Mouse (Mus musculus) B cell, adult 2 months (primary cell): ENCODE results near the gene Rab11fip4.
"Not testable (repeated sequence)": the region's sequence is repeated elsewhere in the genome, so short reads cannot be mapped to it uniquely, and the experiment has no call there.

Experiments used
- DNase-seq, 2 experiments: peaks; one replicate each; pipeline ENCODE4 v3.0.0; 2022

Rab11fip4 gene

DNA sequence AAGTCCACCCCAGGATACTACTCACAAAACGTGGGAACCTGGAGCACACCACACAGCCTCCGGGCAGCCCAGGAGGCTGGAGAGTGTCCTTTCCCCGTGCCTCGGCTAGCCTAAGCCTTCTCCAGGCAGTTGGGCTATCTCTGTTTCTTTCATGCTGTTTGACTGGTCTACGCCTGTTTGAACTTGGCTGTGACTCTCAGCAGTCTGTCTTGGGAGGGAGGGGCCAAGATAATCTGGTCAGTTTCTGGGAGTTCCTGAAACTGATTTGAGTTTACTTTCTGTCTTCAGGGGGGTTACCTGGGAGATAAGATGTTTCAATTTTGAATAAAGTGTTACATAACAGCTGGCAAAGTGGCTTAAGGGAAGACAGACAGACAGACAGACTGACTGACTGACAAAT, 88.9 kb downstream of the Rab11fip4 start:
- no peak for DNase-seq

DNA sequence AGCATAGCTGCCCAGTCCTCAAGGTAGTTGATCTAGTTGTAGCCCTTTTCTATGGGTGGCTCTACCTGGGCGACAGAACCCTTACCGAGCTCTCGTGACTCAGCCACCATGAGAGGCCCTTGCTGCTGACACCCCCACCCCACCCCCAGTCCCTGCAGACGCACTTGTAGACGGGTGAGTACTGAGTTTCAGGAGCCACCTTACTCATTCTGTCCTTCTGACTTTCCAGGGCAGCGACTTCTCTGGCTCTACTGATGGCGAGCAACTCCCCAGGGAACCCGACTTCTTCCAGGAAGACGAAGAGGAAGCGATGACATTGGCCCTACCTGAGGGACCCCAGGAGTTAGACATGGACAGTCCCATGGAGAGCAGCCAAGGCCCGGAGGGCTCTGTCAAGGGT, 89.5 kb downstream of the Rab11fip4 start:
- no peak for DNase-seq

DNA sequence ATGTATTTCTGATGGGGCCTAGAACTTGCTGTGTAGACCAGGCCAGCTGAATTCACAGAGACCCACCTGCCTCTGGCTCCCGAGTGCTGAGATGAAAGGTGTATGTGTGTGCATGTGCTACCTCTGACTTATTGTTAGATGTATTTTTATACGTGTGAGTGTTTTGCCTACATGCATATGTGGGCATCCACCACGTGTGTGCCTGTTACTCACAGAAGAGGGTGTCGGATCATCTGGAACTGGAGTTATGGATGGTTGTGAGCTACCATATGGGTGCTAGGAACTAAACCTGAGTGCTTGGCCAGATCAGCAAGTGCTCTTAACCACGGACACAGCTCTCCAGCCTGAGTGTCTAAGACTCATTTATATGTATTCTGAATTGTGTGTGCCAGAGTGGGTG, 90.2 kb downstream of the Rab11fip4 start:
- DNase-seq = no peak

DNA sequence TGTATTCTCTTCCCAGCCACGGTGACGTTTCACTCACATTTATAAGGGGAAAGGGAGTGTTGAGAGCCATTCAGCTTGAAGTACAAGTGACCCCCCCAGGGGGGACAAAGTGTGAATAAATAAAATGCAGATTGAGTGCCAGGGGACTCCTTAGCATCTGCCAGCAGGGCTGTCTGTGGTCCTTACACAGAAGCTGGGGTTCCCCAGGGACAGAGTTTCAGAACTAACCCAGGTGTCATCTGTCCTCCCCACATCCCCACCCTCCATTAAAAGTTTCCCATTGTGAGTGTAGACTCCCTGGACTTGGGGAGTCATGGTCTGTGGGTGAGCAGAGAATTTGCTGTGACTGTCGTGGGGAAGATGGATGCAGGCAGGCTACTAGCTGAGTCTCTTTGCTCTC, 90.8 kb downstream of the Rab11fip4 start:
- no peak for DNase-seq

DNA sequence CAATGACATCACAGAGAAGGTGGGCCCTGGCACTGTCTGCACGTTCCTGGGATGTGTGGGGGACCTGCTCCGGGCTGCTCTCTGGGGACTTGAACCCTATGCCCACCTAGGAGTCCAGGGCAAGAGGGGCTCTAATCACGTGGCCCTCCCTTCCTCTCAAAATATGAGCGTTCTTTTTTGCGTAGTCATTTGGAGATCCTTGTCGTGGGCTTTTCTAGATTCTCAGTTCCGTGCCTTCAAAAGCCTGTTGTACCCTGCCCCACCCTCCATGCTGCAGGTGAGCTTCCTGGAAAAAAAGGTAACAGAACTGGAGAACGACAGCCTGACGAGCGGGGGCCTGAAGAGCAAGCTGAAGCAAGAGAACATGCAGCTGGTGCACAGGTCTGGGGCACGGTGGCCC, 94.1 kb downstream of the Rab11fip4 start:
- DNase-seq = no peak

DNA sequence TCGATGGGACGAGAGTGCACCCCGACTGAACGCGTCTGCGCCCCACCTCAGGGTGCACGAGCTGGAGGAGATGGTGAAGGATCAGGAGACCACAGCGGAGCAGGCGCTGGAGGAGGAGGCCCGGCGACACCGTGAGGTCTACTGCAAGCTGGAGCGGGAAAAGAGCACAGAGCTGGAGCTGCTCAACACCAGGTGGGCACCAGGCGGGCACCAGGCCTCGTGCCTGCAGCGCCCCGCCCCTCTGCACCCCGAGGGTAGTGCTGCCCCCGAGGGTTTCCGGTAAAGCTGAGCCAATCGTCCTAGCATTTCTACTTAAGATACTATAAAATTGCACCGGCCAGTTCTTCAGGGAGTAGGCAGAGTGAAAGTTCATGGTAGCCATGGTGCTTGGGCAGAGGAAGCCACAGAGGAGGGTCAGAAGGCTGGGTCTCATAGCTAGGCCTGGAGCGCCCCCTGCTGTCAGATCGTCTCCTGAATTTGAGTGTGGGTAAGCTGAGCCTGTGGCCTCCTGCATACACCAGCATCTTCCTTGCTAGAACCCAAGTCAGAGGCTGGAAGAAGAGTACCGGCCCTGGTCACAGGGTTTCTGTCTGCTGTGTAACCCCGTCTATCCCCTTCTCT, 95.6 kb downstream of the Rab11fip4 start:
- DNase-seq = peak; percentile 91 to 92

DNA sequence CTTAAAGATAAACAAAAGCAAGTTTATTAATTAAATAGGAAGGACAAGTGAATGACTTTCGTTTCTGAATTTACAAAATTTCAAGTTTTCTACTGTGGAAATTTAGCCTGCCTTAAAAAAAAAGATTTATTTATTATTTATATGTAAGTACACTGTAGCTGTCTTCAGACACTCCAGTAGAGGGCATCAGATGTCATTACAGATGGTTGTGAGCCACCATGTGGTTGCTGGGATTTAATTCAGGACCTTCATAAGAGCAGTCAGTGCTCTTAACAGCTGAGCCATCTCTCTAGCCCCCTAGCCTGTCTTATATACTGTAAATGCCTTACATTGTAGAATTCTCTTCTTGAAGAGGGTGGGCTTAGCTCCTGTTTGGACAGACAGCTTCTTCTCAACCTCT, 98.9 kb downstream of the Rab11fip4 start:
- DNase-seq = no peak

DNA sequence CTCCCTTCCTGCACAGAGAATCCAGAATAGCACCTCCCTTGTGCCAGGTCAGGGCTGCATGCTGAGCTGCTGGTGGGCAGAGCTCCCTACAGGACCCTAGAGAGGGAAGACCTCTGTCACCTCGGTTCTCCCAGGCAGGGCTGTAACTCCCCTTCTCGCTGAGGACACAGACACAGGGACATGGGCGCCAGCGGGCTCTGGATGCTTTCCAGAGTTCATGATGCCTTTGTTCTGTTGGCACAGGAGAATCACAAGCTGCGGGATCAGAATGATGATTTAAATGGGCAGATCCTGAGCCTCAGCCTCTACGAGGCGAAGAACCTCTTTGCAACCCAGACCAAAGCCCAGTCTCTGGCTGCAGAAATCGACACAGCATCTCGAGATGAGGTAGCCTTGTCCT, 100.5 kb downstream of the Rab11fip4 start:
- no peak for DNase-seq

DNA sequence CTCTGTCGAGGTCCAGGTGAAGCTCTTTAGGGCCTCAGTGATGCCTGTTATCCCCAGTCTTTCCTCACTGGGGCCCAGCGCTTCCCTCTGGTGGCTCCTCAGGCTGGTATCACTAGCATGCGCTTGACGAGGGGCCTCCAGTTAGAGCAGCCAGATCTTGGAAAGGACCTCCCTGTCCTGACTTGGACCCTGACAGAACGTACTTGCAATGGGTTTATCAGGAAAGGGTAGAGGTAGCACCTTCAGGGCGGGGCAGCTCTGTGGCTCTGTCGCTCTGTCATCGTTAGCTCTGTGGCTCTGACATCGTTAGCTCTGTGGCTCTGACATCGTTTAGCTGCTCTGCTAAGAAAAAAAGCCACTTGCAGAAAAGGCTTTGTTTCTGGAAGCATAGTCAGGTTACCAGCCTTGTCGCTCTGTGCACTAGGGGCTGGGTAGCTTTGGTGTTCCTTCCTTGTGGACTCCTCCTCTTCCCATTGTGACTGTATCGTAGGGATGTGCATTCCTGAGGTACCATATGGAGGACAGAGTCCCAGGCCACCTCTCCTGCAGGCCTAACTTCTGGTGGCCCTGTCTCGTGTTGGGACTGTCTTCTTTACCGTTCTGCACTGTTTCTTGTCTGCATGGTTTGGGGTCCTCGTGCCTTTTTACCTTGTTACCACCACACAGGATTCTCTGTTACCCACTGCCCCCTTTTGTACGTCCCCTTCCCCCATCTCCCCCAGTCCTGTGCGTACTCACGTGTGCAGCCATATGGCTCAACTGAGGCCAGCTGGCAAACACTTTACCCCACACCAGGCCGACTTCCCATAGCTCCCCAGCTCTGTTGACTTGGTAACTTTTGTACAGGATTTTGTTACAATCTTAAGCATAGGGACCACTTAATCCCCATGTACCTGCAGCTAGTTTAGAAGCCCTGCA, 105.6 kb downstream of the Rab11fip4 start:
- no peak for DNase-seq

DNA sequence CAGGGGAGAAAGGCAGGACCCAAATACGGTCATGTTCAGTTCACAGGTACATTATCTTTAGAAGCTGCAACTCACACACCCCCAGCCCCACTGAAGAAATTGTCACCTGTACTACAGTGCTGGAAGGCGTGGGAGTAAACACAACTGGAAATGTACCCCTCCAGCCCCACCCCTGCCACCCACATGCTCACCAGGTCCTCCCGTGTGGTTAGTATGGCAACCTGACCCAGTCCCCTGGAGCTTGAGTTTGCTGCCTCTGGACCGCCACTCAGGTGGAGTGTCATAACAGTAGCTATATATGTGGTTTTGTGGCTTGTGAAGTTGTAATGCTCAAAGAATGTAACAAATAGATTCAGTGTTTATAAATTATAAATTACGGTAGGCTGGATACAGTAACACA, 107.1 kb downstream of the Rab11fip4 start:
- DNase-seq = no peak

DNA sequence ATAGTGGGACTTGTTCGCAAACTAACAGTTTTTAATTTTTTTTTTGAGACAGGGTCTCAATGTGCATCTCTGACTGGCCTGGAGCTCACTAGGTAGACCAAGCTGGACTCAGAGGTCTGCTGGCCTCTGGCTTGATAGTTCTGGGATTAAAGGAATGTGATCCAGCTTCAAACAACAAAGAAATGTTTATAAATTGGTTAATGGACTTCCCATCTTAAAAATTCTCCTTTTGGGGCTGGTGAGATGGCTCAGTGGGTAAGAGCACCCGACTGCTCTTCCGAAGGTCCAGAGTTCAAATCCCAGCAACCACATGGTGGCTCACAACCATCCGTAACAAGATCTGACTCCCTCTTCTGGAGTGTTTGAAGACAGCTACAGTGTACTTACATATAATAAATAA, 107.5 kb downstream of the Rab11fip4 start:
- not testable (repeated sequence) for DNase-seq

DNA sequence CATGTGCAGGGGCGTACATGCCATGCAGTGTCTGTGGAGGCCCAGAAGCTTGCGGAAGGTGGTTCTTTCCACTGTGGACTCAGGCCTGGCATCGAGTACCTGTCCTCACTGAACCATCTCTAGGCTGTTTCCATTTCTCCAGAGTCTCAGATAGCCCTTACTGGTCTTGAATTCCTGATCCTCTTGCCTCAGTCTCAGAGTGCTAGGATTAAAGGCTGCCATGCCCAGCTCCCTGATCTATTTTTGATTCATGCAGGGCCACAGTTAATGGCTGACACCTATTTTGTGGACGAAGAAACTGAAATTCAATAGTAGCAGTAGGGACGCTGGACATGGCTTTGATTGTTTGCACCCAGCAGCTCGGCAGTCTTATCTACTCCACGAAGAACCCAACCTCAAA, 110.5 kb downstream of the Rab11fip4 start:
- DNase-seq = no peak

DNA sequence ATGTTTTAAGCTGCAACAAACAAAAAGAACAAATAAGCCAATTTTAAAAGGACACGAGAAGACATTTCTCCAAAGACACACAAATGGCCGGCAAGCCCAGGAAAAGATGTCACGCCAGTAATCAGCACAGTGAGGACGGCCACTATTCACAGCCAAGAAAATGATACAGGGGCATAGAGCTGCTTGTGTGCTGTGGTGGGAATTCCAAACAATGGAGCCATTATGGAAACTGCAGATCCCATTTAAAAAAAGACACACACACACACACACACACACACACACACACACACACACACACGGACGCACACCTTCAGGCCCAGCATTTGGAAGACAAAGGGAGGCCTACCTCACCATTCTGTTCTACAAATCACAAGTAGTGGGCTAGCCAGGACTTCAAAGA, 111.1 kb downstream of the Rab11fip4 start:
- DNase-seq = no peak

DNA sequence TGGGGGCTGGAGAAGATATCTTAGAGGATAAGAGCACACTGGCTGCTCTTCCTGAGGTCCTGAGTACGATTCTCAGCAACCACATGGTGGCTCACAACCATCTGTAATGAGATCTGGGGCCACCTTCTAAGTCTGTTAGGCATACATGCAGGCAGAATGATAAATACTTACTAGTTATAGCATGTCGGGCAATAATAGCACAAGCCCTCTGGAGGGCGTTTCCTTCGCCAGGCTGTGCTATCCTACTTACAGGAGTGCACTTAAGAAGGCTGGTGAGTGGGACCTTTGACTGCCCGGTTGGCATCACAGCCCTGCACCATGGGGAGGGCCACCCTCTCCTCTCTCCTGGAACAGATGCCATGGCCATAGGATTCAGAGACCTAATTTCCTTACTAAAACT, 112.4 kb downstream of the Rab11fip4 start:
- peak; percentile 66 to 70 for DNase-seq

DNA sequence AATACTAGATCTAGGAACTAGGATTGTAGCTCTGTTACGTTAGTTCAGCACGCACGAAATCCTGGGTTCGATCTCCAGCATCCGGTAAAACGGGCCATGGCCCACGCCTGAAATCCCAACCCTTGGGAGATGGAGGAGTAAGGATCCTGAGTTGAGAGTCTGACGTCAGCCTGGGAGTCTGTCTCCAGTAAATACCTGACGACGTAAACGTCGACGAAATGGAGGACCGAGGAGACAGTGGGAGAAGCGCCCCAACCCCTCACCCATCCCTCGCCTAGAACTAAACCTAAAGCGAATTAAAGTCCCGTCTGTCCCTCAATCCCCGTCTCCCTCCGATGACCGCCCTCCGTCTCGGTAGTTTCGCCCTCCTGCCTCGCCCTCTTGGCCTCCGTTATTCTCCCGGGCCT, 112.9 kb downstream of the Rab11fip4 start:
- no peak for DNase-seq

DNA sequence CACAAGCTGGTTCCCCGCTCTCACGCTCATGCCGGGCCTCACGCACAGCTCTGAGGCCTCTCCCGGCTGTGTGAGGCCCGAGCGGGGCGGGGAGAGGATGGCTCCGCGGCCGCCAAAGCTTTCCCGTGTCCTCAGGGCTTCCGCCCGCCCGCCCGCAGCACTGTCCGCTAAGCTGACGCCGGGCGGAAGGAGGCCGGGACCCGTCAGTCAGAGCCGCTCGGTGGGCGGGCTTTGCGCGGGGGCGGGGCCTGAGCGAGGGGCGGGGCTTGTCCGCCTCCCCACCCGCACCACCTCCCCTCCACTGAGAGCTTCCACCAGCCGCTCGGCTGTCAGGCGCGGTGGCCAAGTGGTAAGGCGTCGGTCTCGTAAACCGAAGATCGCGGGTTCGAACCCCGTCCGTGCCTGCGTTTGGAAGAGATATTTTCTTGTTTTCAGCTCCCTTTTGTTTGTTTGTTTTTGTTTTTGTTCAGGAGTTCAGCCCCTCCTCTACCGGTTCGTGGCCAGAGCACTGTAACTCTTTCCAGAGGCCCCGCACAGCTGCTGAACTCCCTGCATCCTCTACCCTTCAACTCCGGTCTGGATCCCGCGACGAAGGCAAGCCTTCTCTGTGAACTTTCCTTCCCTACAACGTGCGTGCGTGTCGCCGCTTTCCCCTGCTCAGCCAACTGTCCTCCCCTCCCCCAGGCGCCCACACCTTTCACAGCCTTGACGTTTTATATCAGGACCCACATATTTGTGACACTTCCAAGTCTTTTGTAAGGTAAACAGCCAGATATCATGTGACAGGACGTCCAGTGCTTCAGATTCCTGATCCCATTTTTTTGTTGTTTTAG, 113.5 kb downstream of the Rab11fip4 start:
- peak; percentile 97 for DNase-seq

DNA sequence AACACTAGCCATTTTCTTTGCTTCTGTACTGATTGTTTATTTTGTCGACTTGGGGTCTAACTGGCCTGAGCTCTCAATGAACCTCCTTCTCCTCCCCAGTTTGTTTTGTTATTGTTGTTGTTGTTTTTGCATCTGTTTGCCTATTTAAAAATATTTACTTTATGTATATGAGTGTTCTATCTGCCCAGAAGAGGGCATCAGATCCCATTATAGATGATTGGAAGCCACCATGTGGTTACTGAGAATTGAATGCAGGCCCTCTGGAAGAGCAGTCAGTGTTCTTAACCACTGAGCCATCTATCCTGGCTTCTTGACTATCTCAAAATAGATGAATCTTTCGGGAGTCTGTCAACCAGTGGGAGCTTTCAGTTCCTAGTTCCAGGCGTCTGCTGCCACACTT, 116.1 kb downstream of the Rab11fip4 start:
- no peak for DNase-seq

DNA sequence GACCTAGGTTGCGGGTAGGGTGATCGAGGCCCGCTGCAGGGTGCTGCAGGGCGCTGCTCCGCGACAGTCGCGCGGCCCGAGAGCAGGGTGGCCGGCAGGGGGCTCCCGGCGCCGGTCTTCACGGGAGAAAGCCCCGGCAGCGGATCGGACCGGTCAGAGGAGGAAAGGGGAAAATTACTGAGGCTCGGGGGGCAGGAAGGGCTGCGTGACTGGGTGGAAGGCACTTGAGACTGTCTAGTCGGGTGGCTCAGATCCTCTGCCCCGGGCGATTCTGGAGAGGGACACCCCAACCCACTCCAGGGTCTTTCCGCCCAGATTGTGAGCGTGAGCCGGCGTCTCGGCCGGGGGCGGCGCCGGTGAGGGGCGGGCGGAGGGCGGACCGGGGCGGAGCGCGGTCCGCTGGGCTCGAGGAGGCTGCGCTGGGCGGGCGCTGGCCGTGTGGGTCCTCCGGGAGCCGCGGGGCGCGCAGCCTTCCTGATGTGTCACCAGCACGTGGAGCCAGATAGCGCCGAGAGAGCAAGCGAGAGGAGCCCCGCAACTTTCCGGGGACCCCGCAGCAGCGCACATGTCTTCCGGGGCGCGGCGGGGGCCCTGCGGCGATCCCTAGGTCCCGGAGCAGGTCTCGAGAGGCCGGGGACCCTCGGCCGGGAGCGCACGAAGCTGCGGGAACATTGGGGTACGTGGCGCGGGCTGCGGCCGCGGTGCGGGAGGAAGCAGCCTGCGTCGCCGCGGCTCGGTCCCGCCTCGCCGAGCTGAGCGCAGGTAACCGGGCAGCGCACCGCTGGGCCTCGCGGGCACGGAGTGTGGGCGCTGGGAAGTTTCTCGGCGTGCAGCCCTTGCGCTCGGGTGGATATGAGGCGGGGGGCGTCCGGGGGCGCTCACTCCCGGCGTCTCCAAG, 120.1 kb downstream of the Rab11fip4 start:
- DNase-seq = peak; percentile 77

DNA sequence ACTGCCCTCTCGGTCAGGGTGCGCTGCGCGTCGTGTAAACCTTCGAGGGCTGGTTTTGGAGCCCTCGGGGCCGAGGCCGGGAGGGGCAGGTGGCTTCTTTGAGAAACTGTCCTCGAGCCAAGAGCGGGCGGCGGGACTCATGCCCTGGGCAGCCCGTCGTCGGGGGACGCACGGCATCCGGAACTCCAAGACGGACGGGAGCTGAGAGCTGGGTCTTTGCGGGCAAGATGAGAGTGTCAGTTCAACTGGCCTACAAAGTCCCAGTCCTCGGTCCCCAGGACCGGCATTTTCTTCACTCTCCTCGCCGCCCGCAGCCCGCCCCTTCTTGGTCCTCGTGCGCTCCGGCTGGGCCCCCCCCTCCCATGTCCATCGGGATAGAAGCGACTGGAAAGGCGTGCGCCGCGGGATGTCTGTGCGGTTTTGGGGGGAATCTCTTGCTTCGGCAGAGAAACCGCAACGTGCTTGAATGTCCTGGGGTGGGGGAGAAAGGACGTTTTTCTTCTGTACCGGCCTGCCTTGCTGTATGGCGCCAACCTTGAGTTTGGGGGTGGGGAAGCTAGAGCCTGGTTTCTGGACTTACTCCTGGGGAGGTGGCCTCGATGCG, 120.9 kb downstream of the Rab11fip4 start:
- DNase-seq = peak; percentile 17 to 37

DNA sequence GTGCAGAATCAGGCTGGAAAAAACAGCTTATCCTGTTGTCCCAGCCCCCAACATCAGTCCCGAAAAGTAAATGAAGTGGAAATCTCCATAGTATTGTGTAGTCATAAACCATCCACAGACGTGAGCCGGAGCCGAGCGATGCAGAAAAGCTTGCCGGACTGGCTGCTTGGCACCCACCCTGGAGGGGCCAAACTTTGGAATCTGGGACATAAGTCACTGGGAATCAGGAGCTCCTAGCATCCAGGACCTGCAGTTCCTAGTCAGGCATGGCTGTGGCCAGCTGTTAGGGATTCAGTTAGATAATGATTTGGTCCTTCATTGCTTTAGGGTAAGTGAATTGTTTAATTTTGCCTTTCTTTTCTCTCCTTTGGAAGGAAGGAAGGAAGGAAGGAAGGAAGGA, 122.2 kb downstream of the Rab11fip4 start:
- DNase-seq = no peak

DNA sequence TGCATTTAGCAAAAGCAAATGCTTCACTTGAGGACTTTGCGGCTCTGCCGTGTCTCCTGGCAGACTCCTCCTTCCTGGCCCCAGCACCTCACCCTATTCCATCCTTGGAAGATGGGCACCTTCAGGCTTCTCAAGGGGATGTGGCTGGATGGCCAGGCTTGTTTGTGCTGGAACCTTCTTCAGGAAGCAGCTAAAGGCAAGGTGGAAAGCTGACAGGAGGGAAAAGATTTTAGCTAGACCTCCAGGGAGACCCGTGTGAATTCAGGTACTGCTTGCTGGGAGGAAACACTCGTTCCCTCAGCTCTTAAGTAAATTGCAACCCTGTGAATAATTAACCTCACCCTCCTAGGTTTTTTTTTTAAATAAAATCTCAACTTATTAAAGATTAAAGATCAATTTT, 122.7 kb downstream of the Rab11fip4 start:
- DNase-seq = no peak
